Mouse (Mus musculus) megakaryocyte-erythroid progenitor cell, adult 5-6 weeks (primary cell): Measurements from ENCODE around the gene Kdm4b. TPM values are rescaled to one million over a fixed set of nuclear protein-coding genes. Genes with fewer than 3 reads are reported as not detected.
A peak's percentile ranks its signal among the peaks of the same experiment; 100 is the strongest.

ENCODE experiments used
- ATAC-seq: replicated peaks from 2 replicates; pipeline ENCODE4 v1.8.0; 2016; ENCODE audit warnings: mild to moderate bottlenecking, inconsistent platforms; ENCODE audit not compliant: severe bottlenecking, poor library complexity, low FRiP score, low TSS enrichment
- total RNA-seq, 2 experiments: library from RNA; stranded (forward) in 1 of 2; stranded (reverse) in 1 of 2; fragments of 200-1000, 215-1000 nt in 1 of 2; fragments of >200 nt in 1 of 2; fragmentation: Nextera tagmentation in 1 of 2; gene quantifications; 2 replicates each; pipeline ENCODE4 v1.2.3; 2014 to 2017

The Kdm4b gene
- total RNA-seq, 2 experiments from 2014 or later, result 14.3 to 17.3 TPM

DNA sequence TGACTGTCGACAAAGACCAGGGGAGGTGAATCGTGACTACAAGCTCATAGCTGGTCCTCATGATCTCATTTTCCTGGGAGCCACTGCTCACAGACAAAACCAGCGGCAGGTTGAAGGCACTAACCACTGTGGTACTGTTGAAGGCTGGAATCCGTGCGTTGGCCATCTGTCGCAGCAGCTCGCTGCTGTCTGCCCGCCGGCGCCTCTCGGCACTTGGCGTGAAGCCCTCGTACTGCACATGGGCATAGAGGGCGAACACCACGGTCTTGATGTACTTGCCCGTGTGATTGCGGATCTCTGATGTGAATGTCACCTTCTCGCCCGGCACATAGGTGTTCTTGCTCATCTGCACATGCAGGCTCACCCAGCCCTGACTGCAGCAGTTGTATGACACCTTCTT, 31.6 kb upstream of the Kdm4b start:
- no peak for ATAC-seq

DNA sequence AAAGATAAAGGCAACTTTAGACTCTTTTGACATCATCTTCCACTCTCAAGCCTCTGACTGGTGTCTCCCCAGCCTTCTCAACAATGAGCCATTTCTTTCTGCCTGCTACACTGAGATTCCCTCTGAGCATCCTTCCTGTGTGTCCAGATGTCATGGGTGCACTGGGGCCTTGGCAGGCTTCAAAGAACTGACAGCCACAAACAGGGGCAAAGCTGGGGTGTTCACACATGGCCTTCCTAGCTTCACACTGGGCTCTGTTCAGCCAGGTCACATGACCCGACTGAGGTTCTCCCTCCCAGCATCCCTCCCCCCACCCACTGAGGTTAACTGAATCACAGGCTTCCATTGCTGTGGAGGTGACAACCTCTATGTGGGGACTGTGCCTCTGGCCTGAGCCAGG, 29.7 kb upstream of the Kdm4b start:
- no peak for ATAC-seq

DNA sequence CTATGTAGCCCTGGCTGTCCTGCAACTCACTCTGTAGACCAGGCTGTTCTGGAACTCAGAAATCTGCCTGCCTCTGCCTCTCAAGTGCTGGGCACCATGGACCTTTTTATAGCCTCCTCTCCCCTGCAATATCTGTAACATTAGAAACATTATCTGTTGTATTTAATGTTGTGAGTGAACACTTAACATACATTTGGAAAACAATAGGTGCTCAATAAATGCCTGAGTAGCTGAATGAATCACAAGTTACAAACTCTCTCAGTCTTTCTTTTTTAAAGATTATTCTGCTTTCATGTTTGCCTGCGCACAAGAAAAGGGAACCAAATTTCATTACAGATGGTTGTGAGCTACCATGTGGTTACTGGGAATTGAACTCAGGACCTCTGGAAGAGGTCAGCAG, 27.6 kb upstream of the Kdm4b start:
- ATAC-seq, result no peak

DNA sequence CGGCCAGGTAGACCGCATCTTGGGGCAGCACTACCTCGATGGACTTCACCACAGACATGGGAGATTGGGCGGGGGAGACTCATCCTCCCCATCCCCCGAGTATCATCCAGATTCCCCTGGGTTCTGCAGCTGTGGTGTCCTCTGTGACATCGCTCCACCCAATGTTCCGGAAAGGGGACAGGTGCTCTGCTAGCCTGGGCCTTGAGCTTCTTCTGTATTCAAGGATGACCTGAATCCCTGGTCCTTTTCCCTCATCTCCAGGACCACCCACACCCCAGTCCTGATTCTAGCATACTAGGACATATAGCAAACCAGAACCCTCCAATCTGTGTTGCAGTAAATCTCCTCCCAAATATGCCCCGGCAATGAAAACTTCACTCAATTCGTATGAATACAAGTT, 25.7 kb upstream of the Kdm4b start, which contains the start of gene Arrdc5:
Gene Arrdc5 (minus strand): TSS at position 101 of the 400 bp plus-strand sequence.
- ATAC-seq, result no peak

DNA sequence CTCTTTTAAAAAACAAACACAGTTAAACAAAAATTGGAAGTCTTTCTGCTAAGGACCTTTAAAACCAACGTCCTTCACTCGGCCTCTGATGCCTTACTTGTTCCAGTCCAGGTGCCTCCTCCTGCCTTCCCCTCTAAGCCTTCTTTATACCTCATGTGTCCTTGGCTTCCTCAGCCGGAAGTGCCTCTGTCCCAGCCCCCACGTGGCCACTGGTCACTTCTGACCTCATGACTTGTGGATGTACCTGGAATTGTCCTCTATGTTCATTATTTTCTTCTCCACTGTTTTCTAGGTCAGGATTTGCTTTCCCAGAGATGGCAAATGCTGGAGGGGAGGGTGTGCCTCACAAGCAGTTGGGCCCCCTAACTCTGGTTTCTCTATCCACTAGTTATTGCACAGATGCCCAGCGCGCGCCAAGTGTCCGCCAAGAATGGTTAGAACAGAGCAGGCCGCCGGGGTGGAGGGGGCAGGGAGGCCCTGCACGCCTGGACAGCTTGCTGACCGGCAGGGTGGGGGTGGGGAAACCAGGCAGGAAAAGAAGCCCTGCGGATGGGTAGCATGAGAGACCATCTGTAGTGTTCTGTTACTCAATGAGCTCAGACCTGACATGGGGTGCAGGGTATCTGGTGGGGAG, 23.4 kb upstream of the Kdm4b start:
- no peak for ATAC-seq

DNA sequence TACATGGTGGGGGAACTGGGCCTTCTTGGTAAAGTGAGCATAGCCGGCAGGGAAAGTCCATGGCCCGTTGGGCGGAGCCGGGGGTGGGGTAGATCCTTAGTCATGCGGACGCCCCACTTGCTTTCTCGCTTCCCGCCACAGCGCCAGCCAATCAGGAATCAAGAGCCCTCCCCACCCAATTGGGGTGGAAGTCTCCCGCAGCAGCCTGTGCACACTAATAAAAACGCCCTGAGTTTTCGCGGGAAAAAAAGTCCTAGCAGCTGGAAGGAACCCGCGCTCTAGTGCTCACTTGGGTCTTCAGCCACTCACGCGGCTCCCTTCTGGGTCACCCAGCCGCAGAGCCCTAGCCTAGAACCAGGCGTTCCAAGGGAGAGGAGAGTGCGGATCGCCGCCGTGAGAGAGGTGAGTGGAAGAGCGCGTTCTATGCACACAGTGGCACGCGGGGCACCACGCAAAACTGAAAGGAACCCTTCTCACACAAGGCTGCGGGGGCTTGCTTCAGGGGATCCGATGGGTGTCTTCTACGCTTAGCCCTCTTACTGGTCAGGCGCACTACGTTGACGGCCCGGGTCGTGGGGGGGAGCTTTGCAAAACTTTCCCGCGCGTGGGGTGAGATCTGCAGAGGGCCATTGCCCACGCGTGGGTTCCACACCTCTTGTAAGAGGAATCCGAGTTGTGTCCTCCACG, 22.6 kb upstream of the Kdm4b start, which contains the start of gene Uhrf1:
Gene Uhrf1 (plus strand): TSS at position 162 of the 687 bp plus-strand sequence.
- peak; percentile 89 for ATAC-seq

DNA sequence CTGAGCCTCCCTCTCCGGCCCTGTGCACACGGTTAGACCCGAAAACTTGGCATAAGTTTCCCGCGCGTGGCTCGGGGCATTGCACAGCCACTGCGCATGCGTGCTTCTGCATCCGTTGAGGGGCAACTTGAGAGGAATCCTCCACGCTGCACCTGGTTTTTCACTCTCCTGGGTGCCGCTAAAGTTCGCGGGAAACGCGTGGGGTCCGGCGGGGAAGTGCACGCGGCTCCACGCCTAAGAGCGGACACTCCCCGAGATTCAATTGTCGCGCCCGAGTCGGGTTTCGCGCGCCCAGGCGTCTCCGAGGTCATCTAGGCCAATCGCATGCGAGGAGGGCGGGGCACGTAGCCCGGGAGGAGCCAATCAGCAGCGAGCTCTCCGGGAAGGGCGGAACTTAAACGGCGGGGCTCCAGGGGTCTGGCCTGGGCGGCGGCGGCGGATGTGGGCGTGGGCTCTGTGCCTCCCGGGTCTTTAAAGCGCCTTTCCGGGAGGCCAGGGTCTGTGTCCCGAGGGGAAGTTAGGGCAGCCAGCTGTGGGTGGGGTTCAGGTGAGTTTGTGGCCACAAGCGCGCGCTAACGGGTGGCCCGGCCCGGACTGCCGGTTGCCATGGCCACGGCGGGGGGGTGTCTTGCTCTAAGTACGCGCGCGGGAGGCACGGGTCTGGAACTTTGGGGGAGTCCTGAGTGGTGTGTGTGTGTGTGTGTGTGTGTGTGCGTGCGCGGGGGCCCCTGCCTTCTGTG, 21.8 kb upstream of the Kdm4b start:
- ATAC-seq, result peak; percentile 89

DNA sequence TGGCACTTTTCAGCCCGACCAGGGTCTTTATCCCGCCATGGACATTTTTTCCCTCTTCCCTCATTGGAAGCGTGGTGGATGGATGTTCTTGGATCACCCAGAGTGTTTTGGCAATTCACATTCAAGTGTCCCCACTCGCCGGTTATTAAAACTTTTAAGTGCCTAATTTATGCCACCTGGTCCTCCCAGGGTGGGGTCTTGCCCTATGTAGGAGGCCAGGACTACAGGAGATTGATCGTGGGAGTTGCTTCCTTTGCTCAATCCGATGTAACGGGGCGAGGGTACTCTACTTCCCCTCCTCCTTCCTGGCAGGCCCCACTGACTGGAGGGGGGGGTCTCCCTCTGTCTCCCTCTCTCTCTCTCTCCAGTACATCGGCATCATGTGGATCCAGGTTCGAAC, 21.1 kb upstream of the Kdm4b start:
- no peak for ATAC-seq

DNA sequence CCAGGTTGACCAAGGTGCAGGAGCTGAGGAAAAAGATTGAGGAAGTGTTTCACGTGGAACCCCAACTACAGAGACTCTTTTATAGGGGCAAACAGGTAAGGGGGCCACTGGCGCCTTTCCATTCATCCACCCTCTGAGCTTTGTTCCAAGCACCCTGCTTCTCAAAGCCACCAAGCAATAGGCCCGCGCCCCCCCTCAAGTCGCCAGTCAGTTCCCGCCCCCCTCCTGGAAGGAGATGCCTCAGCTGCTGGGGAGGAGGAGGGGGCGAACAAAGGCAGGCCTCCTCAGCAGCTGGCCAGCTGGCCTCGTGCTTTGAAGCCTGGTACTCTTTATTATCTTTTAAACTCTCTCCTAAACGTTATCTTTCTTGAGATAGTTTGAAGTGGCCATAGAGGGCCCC, 20.7 kb upstream of the Kdm4b start:
- ATAC-seq, result no peak

DNA sequence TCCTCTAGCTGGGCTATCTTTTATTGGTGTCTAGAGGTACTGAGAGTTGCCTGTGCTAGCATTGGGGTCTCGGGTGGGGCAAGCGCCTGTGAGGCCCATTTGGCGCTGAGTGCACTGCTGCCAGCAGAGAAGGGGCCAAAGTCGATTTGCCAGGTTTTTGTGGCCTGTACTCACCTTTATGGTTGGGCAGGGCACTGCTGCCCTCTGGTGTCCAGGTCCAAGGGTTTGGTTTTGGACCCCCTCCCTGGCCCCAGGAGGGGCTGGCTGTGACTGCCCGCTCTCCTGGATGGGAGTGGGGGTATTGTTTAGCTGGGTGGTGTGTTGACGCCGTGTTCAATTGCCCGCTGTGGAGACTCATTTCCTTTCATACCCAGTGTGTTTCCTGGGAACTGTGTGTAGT, 20.0 kb upstream of the Kdm4b start:
- no peak for ATAC-seq

DNA sequence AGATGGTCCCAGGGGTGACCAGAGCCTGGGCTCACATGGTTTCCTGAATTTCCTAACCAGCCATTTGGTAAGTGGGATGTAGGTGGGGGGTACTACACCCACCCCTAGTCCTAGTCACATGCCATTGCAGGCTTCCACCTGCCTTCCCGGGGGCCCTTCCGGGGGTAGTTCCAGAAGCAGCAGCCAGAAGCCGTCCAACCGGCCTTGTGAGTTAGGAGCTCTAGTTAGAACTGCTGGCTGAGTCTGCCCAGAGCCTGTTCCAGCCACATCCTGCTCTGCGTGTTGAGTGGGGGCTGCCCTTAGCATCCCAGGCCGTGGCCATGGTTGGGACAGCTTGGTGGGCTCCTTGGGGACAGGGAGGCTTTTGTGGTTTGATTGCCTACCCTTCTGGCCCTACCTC, 17.8 kb upstream of the Kdm4b start:
- ATAC-seq, result no peak

DNA sequence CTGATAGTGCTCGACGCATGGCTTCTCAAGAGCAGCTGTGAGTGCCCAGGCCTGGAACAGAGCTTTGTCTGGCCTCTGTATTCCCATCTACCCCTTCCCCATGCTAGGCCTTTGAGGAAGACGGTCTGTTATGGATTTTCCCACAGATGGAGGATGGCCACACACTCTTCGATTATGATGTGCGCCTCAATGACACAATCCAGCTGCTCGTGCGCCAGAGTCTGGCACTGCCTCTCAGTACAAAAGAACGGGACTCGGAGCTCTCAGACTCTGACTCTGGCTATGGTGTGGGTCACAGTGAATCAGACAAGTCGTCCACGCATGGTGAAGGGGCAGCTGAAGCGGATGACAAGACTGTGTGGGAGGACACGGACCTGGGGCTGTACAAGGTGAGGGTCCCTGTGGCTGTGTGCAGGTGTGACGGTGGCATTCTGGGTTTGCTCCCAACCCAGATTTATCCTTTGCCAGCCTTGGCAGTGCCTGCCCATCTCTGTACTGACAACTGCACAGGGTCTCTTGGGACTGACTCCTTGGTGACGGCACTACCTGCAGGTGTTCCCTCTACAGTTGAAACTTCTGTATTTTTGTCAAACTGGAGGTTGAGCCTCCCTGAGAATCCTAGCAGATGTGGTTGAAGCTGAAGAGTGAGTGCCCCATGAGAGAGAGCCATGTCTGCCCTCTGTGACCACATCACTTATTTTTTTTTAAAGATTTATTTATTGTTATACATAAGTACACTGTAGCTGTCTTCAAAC, 16.5 kb upstream of the Kdm4b start:
- ATAC-seq, result no peak

DNA sequence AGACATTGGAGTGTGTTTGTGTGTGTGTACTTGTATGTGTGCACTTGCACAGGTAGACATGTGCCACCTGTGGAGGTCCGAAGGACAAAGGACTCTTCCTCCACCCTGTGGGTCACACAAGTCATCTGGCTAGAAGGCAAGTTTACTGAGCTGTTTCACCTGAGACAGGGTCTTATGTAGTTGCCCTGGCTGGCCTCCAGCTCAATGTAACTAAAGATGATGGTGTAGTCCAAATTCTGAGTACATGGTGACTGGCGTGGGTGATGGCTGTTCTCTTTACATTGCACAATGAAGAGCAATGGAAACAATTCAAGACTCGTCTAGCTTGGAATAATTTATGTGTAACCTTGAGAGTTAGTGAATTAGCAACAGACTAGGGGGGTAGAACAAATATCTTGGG, 1.4 kb upstream of the Kdm4b start:
- no peak for ATAC-seq

DNA sequence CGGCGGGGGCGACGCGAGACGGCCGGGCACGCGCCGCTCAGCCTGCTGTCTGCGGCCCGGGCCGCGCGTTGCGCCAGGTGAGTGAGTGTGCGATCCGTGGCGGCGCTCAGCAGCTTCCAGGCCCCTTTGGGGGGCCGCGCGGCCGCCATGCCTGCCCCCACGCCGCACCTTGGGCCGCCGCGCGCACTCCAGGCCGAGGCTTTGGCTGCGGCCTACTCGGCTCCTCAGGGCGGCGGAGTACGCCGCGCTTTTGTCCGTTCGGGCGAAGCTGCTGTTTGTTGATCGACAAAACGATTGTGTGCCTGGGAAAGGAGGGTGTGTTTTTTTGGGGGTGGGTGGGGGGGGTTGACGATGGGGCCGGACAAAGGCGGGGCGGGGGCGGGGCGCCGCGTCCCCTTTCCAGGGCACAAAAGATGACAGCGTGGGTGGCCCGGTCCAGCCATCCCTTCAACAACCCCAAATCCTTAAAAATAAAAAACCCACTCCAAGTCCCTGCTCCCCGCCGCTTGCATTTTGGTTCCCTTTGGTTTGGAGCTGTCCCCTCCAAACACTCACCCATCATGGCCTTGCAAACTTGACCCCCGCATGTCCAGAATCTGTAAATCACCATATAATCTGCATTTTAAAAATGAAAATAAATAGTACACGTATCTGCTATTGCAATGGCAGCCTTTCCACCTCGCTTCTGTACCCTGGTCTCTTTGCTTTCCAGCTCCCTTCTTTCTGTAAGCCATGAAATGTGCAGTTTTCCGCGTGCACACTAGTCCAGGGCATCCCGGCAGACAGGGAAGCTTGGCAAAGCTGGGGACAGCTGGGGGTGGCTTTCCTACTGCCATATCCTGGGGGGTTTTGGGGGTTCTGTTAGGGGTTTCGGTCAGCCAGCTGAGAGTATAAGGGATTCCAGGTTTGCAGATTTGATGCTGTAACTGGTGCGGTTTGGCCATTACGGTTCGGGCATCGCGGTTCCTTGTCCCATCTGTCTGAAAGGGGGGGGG, 588 bp downstream of the Kdm4b start:
- ATAC-seq, result no peak

DNA sequence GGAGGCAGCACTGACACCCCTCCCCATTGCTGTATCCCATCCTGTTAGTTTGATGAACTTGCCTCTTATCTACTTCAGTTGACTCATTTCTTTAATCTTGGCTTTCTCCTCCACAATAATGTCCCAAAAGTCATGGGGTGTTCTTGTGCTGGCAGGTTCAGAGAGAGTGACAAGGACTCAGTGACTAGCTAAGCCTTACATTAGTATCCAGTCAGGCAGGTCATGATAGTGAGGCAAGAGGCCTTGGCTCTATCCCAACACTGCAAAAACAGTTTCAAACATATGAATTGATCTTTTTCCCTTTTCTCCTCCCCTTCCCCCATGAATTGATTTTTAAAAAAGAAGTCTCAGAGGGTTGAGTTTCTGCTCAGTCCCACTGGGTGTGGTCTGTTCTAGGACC, 3.4 kb downstream of the Kdm4b start:
- no peak for ATAC-seq

DNA sequence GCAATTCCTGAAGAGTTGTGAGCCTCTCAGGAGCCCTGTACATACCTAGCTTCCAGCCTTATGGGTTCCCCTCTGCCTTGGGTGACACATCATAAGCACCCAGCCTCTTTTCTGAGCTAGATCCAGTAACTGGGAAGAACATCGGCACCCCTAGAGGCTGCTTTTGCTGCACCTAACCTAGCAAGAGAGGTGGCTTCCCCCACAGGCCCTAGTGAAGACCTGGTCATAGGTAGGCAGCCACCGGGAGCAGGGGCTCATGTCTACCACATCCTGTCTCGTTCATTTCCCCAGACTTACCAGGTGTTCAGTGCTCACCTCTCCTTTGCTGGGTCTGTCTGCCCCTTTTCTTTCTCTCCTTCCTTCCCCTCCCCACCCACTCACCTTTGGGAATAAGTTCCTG, 4.5 kb downstream of the Kdm4b start:
- ATAC-seq, result no peak

DNA sequence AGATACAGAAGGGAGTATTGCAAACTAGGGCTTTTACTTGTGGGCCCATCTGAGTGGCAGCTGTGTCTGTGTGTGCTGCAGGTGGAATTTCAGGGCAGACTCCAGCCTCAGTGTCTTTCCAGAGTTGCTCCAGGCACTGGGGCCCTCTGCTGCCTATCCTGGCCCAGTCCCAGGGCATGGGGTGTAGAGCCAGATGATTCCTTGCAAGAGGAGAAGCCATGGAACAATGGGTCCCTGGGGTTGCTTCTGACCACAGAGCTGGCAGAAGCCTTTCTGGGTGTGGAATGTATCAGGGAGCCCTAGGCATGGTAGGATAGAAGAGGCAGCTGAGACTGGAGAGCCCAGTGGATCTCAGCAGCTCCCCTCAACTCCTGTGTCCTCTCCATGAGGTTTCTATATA, 5.4 kb downstream of the Kdm4b start:
- ATAC-seq, result no peak

DNA sequence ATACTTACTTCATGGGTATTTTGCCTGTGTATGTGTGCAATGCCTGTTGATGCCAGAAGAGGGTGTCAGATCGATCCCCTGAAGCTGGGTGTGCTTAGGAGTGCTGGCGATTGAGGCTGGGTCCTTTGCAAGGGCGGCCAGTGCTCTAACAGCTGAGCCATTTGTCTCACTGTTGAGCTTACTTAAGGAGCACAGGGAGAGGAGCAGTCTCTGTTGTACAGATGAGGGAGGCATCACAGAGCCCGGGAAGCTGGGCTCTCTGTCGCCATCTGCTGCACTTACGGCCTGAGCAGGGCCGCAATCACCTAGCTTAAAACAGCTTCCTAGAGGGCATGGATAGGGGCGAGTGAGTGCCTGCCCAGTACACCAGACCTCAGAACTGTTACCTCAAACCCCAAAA, 7.1 kb downstream of the Kdm4b start:
- ATAC-seq, result no peak

DNA sequence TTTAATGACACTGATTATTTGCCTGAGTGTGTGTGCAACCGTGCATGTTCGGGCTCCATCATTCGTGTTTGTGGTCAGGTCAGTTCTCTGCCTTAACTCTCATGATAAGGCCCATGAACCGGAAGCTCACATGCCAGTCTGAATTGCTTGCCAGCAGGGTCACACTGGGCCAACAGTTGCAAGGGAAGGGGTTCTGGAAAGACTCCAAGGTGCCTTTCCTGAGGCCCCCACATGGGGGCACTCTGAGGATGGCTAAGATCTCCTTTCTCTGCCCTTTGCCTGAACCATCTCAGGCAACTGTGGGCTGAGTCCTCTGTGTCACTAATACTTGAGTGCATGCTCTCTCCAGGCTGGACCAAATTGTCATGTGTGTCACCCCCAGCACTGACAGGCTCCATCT, 11.3 kb downstream of the Kdm4b start:
- ATAC-seq, result peak; percentile 54
